Mouse (Mus musculus) E14TG2a.4 (cell line): Measurements from ENCODE around the gene Zdhhc22.

Experiments used
- CTCF ChIP-seq: conservative IDR thresholded peaks from 2 replicates; pipeline ENCODE4 v1.5.1; 2014; ENCODE audit warnings: low read length
- POU5F1 ChIP-seq: IDR thresholded peaks from 2 replicates; pipeline ENCODE4 v1.6.1; 2014; ENCODE audit warnings: low read length, borderline replicate concordance

- TF ChIP-seq CTCF (no peak), POU5F1 (no peak)
Measured at GRCm38 (mm10) chr12:86949501-86949900, 40.7 kb downstream of the Zdhhc22 start.
